Mouse (Mus musculus): ENCODE data around the gene Atp8b5.

Gene Atp8b5

GRCm38 (mm10) chr4:43406162-43406971 lies 139.4 kb downstream of the Atp8b5 start:
- TF ChIP-seq GATA4 (IDR thresholded peaks at IDR 0.05; ENCODE audit: insufficient replicate concordance, low read length) = no peak

GRCm38 (mm10) chr4:43407071-43407920 lies 140.3 kb downstream of the Atp8b5 start:
- no peak for TF ChIP-seq GATA4 (IDR thresholded peaks at IDR 0.05; ENCODE audit: insufficient replicate concordance, low read length)

- no peak for TF ChIP-seq GATA4 (IDR thresholded peaks at IDR 0.05; ENCODE audit: insufficient replicate concordance, low read length)
Observed at GRCm38 (mm10) chr4:43414761-43415160, 147.8 kb downstream of the Atp8b5 start.

GRCm38 (mm10) chr4:43415221-43416070 lies 148.5 kb downstream of the Atp8b5 start:
- no peak for TF ChIP-seq GATA4 (IDR thresholded peaks at IDR 0.05; ENCODE audit: insufficient replicate concordance, low read length)

GRCm38 (mm10) chr4:43416071-43416490 lies 149.1 kb downstream of the Atp8b5 start:
- TF ChIP-seq GATA4 (IDR thresholded peaks at IDR 0.05; ENCODE audit: insufficient replicate concordance, low read length) = no peak

GRCm38 (mm10) chr4:43417269-43418062 lies 150.5 kb downstream of the Atp8b5 start:
- no peak for TF ChIP-seq GATA4 (IDR thresholded peaks at IDR 0.05; ENCODE audit: insufficient replicate concordance, low read length)

GRCm38 (mm10) chr4:43418450-43418849 lies 151.5 kb downstream of the Atp8b5 start:
- no peak for TF ChIP-seq GATA4 (IDR thresholded peaks at IDR 0.05; ENCODE audit: insufficient replicate concordance, low read length)

GRCm38 (mm10) chr4:43418973-43419656 lies 152.2 kb downstream of the Atp8b5 start:
- peak; percentile 41; the same call in 1 of the 2 replicates for TF ChIP-seq GATA4 (IDR thresholded peaks at IDR 0.05; ENCODE audit: insufficient replicate concordance, low read length)

GRCm38 (mm10) chr4:43419801-43420281 lies 152.9 kb downstream of the Atp8b5 start:
- TF ChIP-seq GATA4 (IDR thresholded peaks at IDR 0.05; ENCODE audit: insufficient replicate concordance, low read length) = no peak

- TF ChIP-seq GATA4 (IDR thresholded peaks at IDR 0.05; ENCODE audit: insufficient replicate concordance, low read length) = 0 out of 2 replicates have a peak, but pooled peaks have one; percentile 34
Observed at GRCm38 (mm10) chr4:43420305-43420704, 153.3 kb downstream of the Atp8b5 start.

- TF ChIP-seq GATA4 (IDR thresholded peaks at IDR 0.05; ENCODE audit: insufficient replicate concordance, low read length) = peak; percentile 83; the same call in 1 of the 2 replicates
Observed at GRCm38 (mm10) chr4:43421632-43422240, 154.8 kb downstream of the Atp8b5 start.

All from liver, adult (tissue).